Mouse (Mus musculus) liver, adult 2 months (tissue): ENCODE results near the gene Rnaset2b. TPM values are rescaled to one million over a fixed set of nuclear protein-coding genes. Genes with fewer than 3 reads are reported as not detected.
"Not testable (repeated sequence)": the region's sequence is repeated elsewhere in the genome, so short reads cannot be mapped to it uniquely, and the experiment has no call there.

Experiments used
- DNase-seq: peaks from one replicate; pipeline ENCODE4 v3.0.0-alpha.2; 2011; ENCODE audit warnings: low read depth, low spot score; ENCODE audit errors: extremely low read depth
- H3K27ac ChIP-seq: fragments of 200-500 bp; replicated peaks from 2 replicates; pipeline ENCODE4 v1.5.1; 2012; ENCODE audit warnings: low read depth, mild to moderate bottlenecking, control low read depth, inconsistent platforms, low read length; ENCODE audit not compliant: insufficient read depth
- H3K27me3 ChIP-seq: fragments of 200-500 bp; 2 replicates; pipeline ENCODE4 v1.6.1; 2012; ENCODE audit warnings: mild to moderate bottlenecking, moderate library complexity, low read length, inconsistent platforms; ENCODE audit not compliant: control insufficient read depth, insufficient read depth
- H3K36me3 ChIP-seq: fragments of 200-500 bp; 2 replicates; pipeline ENCODE4 v1.6.1; 2012; ENCODE audit warnings: low read length, inconsistent platforms; ENCODE audit not compliant: control insufficient read depth, insufficient read depth
- H3K4me1 ChIP-seq: fragments of 200-500 bp; 2 replicates; pipeline ENCODE4 v1.6.1; 2011; ENCODE audit warnings: low read length; ENCODE audit not compliant: control insufficient read depth, insufficient read depth
- H3K4me3 ChIP-seq: fragments of 200-500 bp; 2 replicates; pipeline ENCODE4 v1.5.1; 2011; ENCODE audit warnings: low read depth, mild to moderate bottlenecking, control low read depth, low read length, moderate library complexity; ENCODE audit not compliant: insufficient read depth
- H3K79me2 ChIP-seq: fragments of 200-500 bp; 2 replicates; pipeline ENCODE4 v1.6.1; 2012; ENCODE audit warnings: inconsistent platforms, mild to moderate bottlenecking, low read length, moderate library complexity; ENCODE audit not compliant: control insufficient read depth, insufficient read depth
- H3K9ac ChIP-seq: fragments of 200-500 bp; 2 replicates; pipeline ENCODE4 v1.6.1; 2012; ENCODE audit warnings: low read depth, mild to moderate bottlenecking, control low read depth, inconsistent platforms, low read length
- WGBS: fragments of 180-500 bp; shearing (Covaris S2); methylation state at CpG from one replicate; pipeline ENCODE4 v1.1.7; 2018; 5-methylcytosine and 5-hydroxymethylcytosine counted together
- polyA plus RNA-seq: library from polyadenylated mRNA; depleted of rRNA; stranded (reverse); fragments of >200 nt; gene quantifications from 2 replicates; pipeline ENCODE4 v1.2.3, GENCODE M21; 2012; rRNA removed
- total RNA-seq: library from RNA; depleted of rRNA; stranded (reverse); fragments of >200 nt; gene quantifications from 2 replicates; pipeline ENCODE4 v1.2.3, GENCODE M21; 2014; rRNA removed

Rnaset2b gene
- 160 and 194 TPM in 2 replicates for total RNA-seq
- 113 and 123 TPM in 2 replicates for polyA plus RNA-seq

DNA sequence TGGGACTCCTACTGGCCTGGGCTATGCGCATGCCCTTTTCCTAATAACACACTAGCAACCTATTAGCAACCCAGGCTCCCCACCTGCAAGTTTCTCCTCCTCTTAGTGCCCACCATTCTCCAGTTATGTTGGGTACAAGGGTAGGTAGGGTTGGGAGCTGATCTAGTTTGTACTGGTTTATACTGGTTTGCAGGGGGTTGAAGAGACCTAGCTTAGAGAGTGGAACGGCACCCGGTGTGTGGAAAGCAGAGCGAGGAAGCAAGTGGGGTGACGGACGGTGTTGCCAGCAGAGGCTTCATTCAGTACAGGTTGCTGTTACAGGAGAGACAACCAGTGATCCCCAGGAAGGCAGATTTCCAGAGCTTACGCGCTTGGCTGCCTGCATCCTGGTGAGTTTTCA lies at the start of gene Rnaset2b:
Rnaset2b (plus strand) TSS at position 301 of the 400 bp plus-strand sequence.
- not testable (repeated sequence) for DNase-seq, H3K36me3 ChIP-seq, H3K27me3 ChIP-seq, H3K27ac ChIP-seq, H3K9ac ChIP-seq, H3K4me3 ChIP-seq, H3K79me2 ChIP-seq, H3K4me1 ChIP-seq
- 89% methylated on average over 1 of the region's 8 CpGs for WGBS

GRCm38 (mm10) chr17:6931625-6932024 lies 38.8 kb upstream of the Rnaset2b start:
- not testable (repeated sequence) for H3K4me1 ChIP-seq, H3K36me3 ChIP-seq, H3K4me3 ChIP-seq, H3K27ac ChIP-seq, H3K9ac ChIP-seq, DNase-seq, H3K79me2 ChIP-seq, H3K27me3 ChIP-seq
- 98% methylated on average over 7 of the region's 7 CpGs for WGBS

GRCm38 (mm10) chr17:6942560-6942959 lies 27.9 kb upstream of the Rnaset2b start:
- DNase-seq, H3K36me3 ChIP-seq, H3K27ac ChIP-seq, H3K4me1 ChIP-seq, H3K27me3 ChIP-seq, H3K9ac ChIP-seq, H3K4me3 ChIP-seq, H3K79me2 ChIP-seq: not testable (repeated sequence)
- WGBS: no CpG with 5 or more reads among the region's 4 CpGs

- H3K79me2 ChIP-seq, H3K4me1 ChIP-seq, H3K27me3 ChIP-seq, DNase-seq, H3K36me3 ChIP-seq, H3K27ac ChIP-seq: not testable (repeated sequence)
- 0% methylated on average over 1 of the region's 8 CpGs for WGBS
- H3K4me3 ChIP-seq: peak overlapping the region; percentile 97; the same call in 1 of the 2 replicates
- peak overlapping the region; percentile 86; the same call in 1 of the 2 replicates for H3K9ac ChIP-seq
These were observed 22.8 kb upstream of the Rnaset2b start for GRCm38 (mm10) chr17:6947637-6947983.

GRCm38 (mm10) chr17:6947984-6948768 lies 22.3 kb upstream of the Rnaset2b start, which contains the start of gene Rsph3b:
Gene Rsph3b, minus strand, starts transcription at chr17:6948682.
- H3K27me3 ChIP-seq, H3K79me2 ChIP-seq, H3K36me3 ChIP-seq, H3K4me1 ChIP-seq: not testable (repeated sequence)
- Histone ChIP-seq H3K27ac (peak within 1 kb of the TSS; percentile 88), H3K4me3 (peak within 1 kb of the TSS; percentile 97), H3K9ac (peak within 1 kb of the TSS; percentile 86)
- DNase-seq: peak; percentile 53
- WGBS: under 1% methylated on average over 73 of the region's 73 CpGs

- not testable (repeated sequence) for H3K36me3 ChIP-seq, H3K4me1 ChIP-seq, H3K79me2 ChIP-seq, H3K27me3 ChIP-seq
- WGBS: 5% methylated on average over 9 of the region's 9 CpGs
- DNase-seq: peak; percentile 79
- H3K4me3 ChIP-seq: peak overlapping the region; percentile 97
- 0 out of 2 replicates have a peak overlapping the region, but pooled peaks have one; percentile 62 for H3K9ac ChIP-seq
- peak overlapping the region; percentile 88; the same call in 1 of the 2 replicates for H3K27ac ChIP-seq
These were observed 21.6 kb upstream of the Rnaset2b start for GRCm38 (mm10) chr17:6948769-6949228.

DNA sequence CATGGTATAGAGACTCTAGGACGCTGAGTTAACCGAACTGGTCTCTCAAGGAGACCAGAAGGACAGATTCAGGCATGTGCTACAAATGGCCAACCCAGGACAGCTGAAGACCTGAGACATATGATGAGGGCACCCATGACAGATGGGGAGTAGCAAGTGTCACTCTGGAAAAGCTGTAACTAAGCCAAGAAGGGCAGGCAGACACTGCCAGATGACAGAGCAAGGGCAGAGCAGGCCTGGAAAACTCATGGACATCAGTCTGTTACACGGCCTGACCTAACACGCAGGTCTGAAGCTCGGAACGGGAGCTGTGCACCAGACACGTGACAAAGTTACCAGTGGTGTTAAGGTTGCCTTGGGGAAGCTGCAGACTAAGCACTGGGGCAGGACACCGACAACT lies 11.6 kb upstream of the Rnaset2b start:
- not testable (repeated sequence) for H3K36me3 ChIP-seq, H3K79me2 ChIP-seq, H3K27ac ChIP-seq, H3K4me1 ChIP-seq, H3K4me3 ChIP-seq, H3K27me3 ChIP-seq, H3K9ac ChIP-seq
- 37% methylated on average over 7 of the region's 8 CpGs for WGBS
- peak; percentile 50 for DNase-seq

DNA sequence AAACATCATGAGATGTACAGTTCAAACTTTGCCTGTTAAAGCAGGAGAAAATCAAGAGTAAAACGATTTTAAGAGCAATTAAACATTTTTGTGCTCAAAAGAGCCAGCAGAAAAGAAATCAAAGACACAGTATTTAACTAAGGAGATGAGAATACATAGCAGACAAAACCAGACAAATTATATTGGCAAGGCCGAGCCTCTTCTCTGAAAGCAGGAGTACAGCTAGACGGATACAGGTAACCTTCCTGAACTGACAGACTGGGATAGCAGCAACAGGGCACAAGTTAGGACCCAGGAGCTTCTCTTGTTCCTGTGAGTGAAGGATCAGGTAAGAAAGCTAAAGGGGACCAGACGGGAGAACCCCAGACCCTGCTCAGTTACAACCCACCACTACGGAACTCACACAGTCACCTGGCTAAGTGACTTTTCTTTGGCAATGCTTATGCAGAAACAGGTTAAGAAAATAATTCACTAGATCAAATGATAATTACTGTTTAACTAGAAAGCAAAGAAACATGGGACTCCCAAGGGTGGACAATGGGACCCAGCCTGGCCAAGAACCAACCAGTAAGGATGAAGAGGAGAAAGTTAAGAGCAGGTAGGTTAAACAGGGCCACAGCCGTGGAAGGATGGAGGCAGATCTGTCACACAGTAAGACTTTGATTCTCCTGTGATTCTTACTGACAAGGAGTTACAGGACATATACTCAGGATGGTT lies 10.7 kb upstream of the Rnaset2b start:
- 30% methylated on average over 5 of the region's 6 CpGs for WGBS
- H3K4me3 ChIP-seq, H3K4me1 ChIP-seq, H3K27ac ChIP-seq, H3K79me2 ChIP-seq, H3K27me3 ChIP-seq, H3K36me3 ChIP-seq, H3K9ac ChIP-seq: not testable (repeated sequence)
- peak; percentile 73 for DNase-seq

DNA sequence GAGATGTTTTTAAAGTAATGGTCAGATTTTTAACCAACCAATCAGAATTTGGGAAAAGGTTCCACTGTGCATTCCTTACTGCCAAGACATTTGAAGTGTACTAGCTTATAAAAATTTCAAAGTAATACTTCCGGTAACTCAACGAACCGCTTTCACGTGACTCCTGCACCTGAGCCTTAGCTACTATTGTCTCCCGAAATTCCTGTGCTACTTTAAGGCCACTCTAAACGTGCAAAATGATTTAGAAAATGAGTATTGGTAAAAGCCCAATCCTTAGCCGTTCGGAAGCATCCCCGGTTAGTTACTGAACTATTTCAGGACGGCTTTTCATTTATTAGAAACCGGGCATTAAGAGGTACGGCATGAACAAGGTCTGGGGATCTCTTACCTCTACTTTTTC lies 10.1 kb upstream of the Rnaset2b start:
- not testable (repeated sequence) for H3K79me2 ChIP-seq, H3K36me3 ChIP-seq, H3K27me3 ChIP-seq, H3K9ac ChIP-seq, H3K4me1 ChIP-seq
- DNase-seq: peak; percentile 27
- peak overlapping the region; percentile 67; the same call in 1 of the 2 replicates for H3K4me3 ChIP-seq
- under 1% methylated on average over 12 of the region's 12 CpGs for WGBS
- peak overlapping the region; percentile 34; the same call in 1 of the 2 replicates for H3K27ac ChIP-seq
